Mouse (Mus musculus) cerebellum, adult 18-20 months (tissue): ENCODE results near the gene Dnaja3.

Source experiments
- DNase-seq, 2 experiments: peaks; one replicate each; pipeline ENCODE4 v3.0.0; 2021

Gene Dnaja3

DNA sequence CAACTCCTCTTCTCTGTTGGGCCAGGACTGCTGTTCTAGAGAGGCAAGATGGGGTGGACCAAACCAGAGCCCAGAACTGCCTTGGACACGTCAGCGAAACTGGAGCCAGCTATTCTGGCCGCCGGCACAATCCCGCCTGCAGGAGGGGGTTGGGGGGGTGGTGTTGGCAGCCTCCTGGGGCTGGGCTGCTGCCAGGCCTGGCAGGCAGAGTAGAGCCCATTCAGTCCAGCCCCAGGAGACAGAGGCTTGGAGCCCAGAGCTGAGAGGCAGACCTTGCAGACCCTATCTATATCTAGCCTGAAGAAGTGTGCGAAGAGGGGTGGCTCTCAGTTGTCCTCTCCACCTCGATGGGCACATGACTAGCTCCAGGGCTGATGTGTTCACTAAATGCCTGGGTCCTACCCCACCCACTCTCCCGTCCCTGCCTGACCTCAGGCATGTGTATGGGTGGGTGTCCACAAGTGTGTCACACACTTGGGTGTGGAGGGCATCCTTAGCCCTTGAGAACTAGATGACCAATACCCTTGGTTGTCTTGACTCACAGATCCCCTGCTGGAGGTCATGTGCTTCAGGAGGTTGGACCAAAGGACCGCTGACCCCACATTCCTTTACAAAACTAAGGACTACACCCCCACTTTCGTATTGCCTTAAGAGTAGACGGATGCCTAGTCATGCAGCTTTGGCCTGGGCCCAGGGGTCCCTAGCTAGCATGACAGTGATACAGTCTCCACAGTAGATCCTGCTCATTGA lies 4.1 kb downstream of the Dnaja3 start:
- peak; percentile 73 to 79 for DNase-seq

DNA sequence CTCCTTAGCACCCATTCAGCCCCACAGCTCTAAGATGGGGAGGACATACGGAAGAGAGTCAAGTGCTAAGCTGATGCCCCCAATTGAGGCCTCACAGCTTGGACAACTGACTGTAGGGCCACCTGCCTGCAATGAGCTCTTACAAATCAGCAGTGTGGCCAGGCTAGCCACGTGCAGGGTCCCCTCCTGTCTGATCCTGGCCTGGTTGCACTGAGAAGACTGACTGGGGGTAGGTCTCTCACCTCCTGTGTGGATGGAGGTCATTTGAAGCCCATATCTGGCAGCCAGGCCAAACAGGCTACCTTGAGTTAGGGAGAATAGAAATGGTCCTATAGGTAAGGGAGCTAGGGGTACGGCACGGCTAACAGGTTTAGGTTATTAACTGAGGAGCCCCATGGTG lies 6.1 kb downstream of the Dnaja3 start:
- no peak for DNase-seq

DNA sequence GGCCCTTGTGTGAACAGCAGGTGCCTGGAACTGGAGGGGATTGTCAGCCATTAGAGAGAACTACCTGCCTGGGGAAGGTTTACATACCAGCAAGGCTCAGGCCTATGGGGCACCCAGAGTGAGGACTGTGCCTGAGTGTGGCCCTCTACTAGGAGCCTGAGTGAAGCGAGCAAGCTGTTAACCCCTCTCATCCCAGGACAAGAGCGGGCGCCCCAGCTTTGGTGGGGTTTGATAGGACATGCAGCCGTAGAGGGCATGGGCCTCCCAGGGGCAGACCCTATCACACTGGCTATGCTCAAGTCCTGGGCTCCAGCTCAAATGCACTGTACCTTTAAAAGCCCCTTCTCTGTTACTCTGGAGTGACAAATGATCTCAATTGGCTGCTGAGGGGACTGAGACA lies 7.0 kb downstream of the Dnaja3 start:
- no peak for DNase-seq

DNA sequence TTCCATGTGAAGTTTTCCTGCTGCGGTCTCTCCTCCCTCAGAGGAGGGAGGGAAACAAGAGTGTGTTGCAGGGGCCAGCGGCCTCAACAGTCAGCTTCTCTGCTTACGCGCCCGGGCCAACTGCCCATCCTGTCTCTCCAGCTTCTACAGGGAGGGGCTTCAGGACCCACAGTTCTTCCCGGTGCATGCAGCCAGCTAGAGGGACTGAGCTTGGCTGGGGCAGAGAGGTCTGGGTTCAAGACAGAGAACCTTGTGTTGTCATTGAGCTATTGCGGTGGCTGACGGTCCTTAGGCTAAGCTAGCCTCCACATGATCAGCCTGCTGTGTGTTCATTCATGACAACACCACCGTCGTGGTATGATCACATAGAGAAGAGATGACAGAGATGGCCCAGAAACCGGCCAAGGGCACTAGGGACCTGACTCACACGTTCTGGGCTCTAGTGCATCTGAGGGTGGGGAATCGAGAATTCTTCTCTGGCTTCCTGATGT lies 7.9 kb downstream of the Dnaja3 start:
- DNase-seq: no peak

DNA sequence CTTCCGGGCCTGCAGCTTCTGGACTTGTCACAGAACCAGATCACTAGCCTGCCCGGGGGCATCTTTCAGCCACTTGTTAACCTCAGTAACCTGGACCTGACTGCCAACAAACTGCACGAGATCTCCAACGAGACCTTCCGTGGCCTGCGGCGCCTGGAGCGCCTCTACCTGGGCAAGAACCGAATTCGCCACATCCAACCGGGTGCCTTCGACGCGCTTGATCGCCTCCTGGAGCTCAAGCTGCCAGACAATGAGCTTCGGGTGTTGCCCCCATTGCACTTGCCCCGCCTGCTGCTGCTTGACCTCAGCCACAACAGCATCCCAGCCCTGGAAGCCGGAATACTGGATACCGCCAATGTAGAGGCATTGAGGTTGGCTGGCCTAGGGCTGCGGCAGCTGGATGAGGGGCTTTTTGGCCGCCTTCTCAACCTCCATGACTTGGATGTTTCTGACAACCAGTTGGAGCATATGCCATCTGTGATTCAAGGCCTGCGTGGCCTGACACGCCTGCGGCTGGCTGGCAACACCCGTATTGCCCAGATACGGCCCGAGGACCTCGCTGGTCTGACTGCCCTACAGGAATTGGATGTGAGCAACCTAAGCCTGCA lies 8.7 kb downstream of the Dnaja3 start:
- no peak for DNase-seq

DNA sequence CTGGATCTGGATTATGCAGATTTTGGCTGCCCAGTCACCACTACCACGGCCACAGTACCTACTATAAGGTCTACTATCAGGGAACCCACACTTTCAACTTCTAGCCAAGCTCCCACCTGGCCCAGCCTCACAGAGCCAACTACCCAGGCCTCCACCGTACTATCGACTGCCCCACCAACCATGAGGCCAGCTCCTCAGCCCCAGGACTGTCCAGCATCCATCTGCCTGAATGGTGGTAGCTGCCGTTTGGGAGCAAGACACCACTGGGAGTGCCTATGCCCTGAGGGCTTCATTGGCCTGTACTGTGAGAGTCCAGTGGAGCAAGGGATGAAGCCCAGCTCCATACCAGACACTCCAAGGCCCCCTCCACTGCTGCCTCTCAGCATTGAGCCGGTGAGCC lies 9.4 kb downstream of the Dnaja3 start:
- no peak for DNase-seq

DNA sequence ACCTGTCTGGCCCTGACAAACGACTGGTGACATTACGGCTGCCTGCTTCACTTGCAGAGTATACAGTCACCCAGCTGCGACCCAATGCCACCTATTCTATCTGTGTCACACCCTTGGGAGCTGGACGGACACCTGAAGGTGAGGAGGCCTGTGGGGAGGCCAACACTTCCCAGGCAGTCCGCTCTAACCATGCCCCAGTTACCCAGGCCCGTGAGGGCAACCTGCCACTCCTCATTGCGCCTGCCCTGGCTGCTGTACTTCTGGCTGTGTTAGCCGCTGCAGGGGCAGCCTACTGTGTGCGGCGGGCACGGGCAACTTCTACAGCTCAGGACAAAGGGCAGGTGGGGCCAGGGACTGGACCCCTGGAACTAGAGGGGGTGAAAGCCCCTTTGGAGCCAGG lies 9.9 kb downstream of the Dnaja3 start:
- no peak for DNase-seq

DNA sequence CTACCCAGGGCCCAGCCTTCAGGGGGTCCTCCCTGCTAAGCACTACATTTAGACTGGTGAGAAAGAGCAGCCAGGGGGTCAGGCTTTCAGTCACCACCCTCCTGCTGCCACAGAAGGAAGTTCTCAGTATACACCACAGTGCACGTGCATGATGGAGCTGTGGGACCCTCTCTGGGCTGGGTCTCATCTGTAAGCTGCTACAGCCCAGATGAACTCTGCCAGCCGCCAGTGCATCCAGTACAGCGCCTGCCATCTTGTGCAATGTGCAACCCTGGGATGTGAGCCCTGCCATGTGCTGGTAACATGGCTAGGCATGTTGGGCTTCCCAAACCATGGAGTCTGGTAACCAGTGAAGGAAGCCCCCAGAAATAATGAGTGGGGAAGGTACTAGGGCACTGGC lies 10.4 kb downstream of the Dnaja3 start:
- no peak for DNase-seq

DNA sequence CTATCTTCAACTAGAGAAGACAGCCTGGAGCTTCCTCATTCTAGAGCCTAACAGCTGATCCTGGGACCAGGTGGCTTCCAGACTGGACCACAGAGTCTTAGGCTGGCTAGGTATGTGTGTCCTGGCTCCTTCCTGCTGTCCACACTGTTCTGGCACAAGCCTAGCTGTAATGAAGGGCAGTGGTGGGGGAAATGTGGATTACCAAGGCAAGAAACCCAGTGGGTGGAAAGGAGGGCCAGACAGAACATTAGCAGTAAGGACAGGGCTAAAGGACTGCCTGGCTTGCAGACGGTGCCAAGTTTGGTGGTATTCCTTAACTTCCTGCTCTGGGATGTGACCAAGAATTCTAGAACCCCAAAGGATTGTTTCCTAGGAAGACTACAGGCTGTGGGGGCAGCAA lies 11.3 kb downstream of the Dnaja3 start:
- no peak for DNase-seq

DNA sequence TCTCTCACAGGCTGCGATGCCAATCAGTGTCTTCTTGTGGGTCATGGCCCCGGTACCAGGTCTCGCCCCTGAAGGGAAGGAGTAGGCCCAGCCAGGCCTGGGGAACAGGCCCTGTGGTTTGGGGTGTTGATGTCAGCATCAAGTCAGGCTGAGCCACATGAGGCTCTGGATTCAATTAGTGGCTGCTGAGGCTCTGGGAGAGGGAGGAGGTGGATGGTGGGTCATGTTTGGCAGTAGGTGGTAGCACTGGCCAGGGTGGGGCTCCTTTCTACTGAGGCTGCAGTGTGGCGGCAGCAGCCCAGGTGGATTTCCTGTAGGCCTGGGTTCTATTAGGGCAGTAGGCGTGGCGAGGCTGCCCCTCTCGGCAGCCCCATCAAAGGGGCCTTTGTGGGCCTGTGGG lies 11.8 kb downstream of the Dnaja3 start:
- no peak for DNase-seq

DNA sequence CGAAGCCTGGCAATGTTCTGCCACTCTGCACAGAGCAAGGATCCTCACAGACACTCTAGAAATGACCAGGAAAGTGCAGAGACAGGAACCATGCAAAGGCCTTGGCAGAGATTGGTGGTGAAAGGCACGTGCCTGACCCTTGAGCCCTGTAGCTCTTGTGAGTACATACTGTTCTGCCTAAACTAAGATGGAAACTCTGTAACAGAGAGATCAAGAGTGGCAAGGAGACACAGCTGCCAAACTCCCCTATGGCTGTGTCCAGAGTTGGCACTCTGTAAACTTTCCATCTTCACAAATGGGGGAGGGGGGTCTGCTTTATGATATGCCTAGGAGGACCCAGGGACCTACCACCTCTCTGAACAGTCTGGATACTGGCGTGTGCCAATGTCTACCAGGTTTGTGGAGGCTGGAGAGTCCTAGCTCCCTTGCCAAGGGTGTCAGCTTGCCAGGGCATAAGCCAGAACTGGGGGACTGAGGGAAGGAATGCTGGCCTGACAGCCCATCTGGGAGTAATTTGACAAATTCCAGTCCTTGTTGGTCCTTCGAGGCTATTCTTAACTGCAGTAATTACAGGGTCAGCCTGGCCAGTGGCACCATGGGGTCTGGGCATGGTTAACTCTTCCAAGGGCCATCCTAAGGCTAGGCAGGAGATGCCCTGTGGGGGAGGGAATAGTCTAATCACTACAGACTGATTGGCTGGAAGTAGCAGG lies 13.1 kb downstream of the Dnaja3 start:
- peak; percentile 75 to 87 for DNase-seq

DNA sequence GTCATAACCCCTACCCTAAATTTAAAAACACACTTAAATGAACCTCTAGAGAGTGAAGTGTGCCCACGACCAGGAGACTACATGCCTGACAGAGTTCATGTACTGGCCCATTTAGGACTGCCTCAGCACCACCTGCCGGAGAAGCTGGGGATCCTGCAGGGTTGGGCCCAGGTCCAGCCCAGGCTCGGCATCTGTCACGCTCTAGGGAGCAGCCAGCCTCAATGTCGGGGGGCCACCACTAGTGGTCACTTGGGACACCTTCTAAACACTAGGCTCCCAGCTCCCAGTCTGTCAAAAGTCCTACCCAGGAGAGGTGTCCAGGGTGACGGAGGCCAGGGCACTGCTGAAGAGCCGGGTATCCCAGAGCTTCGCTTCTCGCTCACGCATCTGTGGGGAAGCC lies 14.9 kb downstream of the Dnaja3 start:
- peak; percentile 40 to 57 for DNase-seq

DNA sequence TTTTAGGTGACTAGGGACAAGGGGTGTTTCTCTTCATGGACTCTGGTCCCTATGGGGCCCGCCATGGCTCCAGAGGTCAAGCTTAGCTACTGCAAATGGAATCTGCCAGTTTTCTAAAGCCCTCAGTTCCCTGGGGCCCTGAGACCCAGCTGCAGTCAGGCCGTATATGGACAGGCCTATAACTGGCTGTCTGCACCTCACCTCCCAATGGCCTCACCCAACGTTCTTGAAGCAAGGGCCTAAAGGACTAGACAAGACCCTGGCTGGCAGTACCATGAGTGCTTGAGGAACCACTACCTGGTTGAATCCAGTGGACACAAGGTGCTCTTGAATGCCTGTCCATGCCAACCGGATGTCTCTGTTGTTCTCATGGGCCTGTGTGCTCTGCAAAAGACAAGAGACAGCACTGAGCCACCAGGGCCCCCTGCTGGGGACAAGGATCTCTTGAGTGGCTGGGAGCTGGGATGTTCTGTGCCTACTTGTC lies 15.5 kb downstream of the Dnaja3 start:
- DNase-seq: no peak

DNA sequence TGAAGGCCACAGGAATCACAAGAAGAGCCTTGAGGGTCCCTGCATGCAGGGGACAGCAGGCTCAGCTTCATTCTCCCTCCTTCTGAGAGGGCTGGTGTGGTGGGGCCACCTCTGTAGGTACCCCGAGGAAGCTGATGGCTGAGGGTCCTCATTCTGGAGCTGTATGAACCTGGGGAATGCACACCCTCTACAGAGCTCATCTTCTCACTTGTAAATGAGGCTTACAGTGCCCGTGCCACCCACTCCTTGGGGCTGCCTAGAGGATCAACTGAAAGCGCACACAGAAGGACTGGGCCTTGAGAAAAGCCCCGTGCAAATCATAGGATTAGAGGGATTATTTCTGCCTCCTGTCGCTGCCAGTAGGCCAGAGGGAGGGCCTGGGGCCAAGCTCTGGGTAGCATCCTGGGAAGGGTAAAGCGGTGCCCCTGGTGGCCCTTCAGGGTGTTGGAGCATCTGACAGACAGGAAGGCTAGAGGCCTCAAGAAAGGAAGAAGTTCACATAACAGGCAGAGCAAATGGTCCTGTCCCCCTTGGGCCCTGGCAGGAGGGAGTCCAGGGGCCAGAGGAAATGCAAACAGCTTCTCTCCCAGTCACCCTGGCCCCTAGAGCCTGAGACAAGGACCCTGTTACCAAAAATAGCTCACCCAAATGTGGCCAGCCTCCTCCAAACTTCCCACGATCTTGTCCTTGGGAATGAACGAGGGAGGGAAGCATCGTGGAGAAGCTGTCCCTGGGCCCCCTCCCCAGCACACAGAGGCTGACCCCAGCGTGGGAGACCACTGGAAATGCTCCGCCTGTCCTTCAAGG lies 16.2 kb downstream of the Dnaja3 start:
- DNase-seq: no peak

DNA sequence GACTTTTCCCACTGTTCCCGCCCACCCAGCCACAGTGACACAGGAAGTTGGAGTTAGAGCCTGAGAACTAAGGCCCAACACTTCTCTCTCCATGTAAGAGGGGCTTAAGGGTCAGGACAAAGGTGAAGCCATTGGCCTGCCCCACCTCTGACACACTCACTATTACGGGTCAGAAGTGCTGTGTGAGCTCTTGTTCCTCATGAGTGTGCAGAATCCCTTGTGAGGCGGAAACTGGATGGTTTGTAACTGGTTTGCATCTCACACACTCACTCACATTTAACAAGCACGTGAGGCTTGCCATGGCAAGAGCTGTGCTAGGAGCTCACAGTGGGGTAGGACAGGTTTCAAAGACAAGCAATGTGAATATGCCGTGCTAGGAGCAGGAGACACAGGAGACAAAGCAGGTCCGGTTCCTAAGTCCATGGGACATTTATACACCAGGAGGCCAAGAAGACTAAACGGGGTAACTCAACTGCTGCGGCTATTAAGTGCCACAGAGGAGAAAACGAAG lies 16.8 kb downstream of the Dnaja3 start:
- no peak for DNase-seq

DNA sequence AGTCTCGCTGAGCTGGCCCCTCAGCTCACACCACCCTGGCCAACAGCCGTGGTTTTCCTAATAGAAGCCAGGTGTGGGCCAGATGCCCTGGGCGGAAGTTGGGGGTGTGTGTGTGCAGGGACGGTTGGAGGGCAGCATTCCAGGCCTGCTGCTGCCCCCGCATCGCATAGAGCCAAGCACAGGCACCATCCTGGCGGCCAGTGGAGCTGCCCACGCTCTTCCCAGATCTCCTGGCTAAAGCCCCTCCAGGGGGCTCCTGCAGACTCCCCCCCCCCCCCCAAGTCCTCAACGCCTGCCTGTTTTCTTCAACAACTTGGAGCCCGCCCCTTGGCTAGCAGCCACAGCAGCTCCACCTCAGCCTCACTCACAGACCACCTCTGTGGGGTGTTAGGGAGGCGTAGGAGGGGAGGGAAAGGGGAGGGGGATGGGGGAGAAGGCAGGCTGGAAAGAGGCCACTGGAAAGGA lies 19.0 kb downstream of the Dnaja3 start:
- no peak for DNase-seq

DNA sequence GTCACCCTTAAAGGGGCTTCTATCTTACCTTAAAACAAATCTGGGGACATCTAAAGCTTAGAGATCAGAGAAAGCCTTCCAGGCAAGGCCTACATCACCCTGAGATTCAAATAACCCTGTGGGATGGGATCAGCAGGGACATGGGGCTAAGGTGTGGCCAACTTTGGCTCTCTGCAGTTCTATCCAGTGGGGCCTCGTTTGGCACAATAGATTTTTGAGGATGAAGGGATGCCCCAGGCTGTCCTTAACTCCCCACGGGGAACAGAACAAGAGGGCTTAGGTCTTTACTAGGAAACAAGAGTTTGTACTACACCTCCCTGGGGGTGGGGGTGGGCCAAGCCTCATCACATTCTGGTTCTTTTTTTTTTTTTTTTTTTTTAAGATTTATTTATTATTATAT lies 19.5 kb downstream of the Dnaja3 start:
- no peak for DNase-seq

DNA sequence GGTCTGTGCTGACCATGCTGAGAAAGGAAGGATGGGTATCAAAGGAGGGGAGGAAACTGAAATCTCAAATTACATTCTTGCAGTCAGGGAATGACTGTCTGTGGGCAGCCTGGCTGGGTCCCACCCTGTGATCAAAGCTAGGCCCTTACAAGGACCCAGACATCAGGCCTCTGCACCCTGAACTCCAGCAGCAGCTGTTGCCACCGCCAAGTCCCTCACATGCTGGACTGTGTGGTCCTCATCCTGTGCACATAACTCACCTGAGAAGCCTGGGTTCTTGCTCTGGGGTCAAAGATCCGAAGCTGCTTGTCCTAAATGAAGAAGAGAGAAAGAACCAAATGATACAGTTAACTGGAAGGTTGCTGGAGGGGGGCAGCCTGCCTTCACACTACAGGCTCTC lies 21.8 kb downstream of the Dnaja3 start:
- DNase-seq: no peak

DNA sequence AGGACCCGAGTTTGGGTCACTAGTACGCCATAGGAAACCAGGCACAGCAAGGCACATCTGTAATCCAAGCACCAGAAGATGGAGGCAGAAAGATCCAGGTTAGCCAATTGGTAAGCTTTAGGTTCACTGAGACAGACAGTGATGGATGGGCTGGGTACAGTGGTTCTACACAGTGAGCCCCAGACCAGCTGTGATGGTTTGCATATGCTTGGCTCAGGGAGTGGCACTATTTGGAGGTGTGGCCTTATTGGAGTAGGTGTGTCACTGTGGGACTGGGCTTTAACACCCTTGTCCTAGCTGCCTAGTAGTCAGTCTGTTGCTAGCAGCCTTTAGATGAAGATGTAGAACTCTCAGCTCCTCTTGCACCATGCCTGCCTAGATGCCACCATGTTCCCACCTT lies 24.0 kb downstream of the Dnaja3 start:
- DNase-seq: no peak

DNA sequence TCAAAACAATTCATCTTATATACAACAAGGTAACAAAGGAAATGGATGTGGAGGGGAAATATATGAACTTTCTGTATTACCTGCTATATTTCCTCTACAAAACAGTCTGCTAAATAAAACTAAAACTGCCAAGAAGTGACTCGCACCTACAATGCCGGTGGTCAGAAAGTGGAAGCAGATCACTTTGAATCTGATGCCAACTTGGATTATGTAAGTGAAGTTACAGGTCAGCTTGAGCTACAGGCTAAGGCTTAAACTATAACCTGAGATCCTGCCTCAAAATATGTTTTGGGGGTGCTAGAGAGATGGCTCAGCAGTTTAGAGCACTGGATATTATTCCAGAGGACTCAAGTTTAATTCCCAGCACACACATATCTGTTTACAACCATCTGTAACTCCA lies 25.9 kb downstream of the Dnaja3 start:
- DNase-seq: no peak

DNA sequence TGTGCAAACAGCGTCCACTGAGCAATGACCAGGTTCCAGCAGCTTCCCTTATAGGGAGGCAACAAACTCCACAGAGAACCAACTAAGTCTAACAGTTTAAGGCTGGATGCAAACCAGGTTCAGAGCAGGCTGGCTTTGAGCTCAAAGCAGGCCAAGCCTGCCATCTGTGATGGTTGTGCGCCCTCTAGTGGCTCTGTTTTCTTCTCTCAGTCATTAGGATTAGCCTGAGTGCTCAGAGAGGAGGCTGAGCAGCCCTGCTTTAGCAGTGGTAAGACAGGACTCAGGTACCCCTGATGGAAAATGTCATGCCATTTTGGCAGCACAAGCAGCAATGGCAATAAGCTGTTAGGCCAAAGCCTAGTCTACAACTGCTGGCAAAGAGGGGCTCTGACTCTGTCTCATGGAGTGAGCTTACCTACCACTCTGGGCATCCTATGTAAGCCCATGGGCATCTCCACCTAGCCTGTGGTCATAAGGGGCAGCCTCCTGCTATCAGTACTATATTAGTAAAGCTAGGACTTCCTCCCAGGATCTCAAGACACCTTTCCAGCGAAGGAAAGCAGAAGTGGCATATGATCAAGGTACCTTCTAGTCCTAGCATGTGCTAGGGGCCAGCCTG lies 27.5 kb downstream of the Dnaja3 start:
- DNase-seq: peak; percentile 90 to 91

DNA sequence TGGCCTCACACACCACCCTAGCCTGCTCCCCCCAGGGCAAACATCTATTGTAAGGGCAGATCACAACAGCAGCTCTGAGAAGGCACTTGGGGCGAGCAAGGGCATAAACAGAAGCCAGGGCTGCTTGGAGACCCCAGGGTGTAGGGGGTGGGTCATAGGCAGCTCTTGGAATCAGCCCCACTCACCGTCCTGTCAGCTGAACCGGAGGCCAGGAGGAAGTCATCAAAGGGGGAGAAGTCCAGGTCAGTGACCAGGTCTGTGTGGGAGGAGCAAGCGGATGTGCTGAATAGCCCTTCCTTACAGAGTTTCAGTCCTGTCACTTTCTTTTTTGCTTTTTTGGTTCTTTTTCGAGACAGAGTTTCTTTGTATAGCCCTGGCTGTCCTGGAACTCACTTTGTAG lies 30.5 kb downstream of the Dnaja3 start:
- no peak for DNase-seq
